Mouse (Mus musculus) heart, postnatal 0 days (tissue): ENCODE measurements at regions not wholly inside any gene's neighbourhood (a gene's known extent, or its start where the extent isn't known, plus 50 kb on each side); places are given as distances from the start of the nearest gene placed in this dataset.

ENCODE experiments used
- ATAC-seq: fragments of 200-750 bp; cut with Nextera tagmentation; 2 replicates; pipeline ENCODE4 v1.8.0; 2017; ENCODE audit warnings: low read depth, moderate number of reproducible peaks, moderate library complexity; ENCODE audit not compliant: insufficient read depth
- DNase-seq: peaks from one replicate; pipeline ENCODE4 v3.0.0-alpha.2; 2016; ENCODE audit warnings: low spot score
- H3K27ac ChIP-seq: fragments of 300-500 bp; sonication (generic); 2 replicates; pipeline ENCODE4 v1.5.1; 2014; ENCODE audit warnings: low read depth, mild to moderate bottlenecking
- H3K27me3 ChIP-seq: fragments of 300-500 bp; sonication (generic); 2 replicates; pipeline ENCODE4 v1.6.1; 2014; ENCODE audit warnings: low read length, mixed read lengths; ENCODE audit not compliant: control insufficient read depth, insufficient read depth
- H3K36me3 ChIP-seq: fragments of 300-500 bp; sonication (generic); replicated peaks from 2 replicates; pipeline ENCODE4 v1.6.1; 2014; ENCODE audit warnings: low read length, mixed read lengths; ENCODE audit not compliant: control insufficient read depth, insufficient read depth
- H3K4me1 ChIP-seq: fragments of 300-500 bp; sonication (generic); 2 replicates; pipeline ENCODE4 v1.6.1; 2014; ENCODE audit warnings: antibody characterized with exemption; ENCODE audit not compliant: control insufficient read depth, insufficient read depth
- H3K4me2 ChIP-seq: fragments of 300-500 bp; sonication (generic); 2 replicates; pipeline ENCODE4 v1.6.1; 2014; ENCODE audit warnings: low read depth, mild to moderate bottlenecking, low read length, moderate library complexity
- H3K4me3 ChIP-seq: fragments of 300-500 bp; sonication (generic); 2 replicates; pipeline ENCODE4 v1.5.1; 2014; ENCODE audit warnings: low read depth, low read length
- H3K9ac ChIP-seq: fragments of 300-500 bp; sonication (generic); replicated peaks from 2 replicates; pipeline ENCODE4 v1.6.1; 2014; ENCODE audit warnings: low read depth, low read length, mixed read lengths
- H3K9me3 ChIP-seq: fragments of 300-500 bp; sonication (generic); replicated peaks from 2 replicates; pipeline ENCODE4 v1.6.1; 2016; ENCODE audit warnings: low read length; ENCODE audit not compliant: control insufficient read depth
- CTCF ChIP-seq: IDR thresholded peaks from 2 replicates; pipeline ENCODE4 v1.5.1; 2016; ENCODE audit warnings: antibody characterized with exemption, control low read depth, low read depth
- EP300 ChIP-seq: IDR thresholded peaks from 2 replicates; pipeline ENCODE4 v1.6.1; 2016; ENCODE audit warnings: antibody characterized with exemption, low read depth
- WGBS: fragments of 180-500 bp; shearing (Covaris S2); extraction: QIAGEN DNeasy Blood & Tissue Kit; methylation state at CpG from one replicate; pipeline ENCODE4 v1.1.7; 2014; 5-methylcytosine and 5-hydroxymethylcytosine counted together

GRCm38 (mm10) chr3:6730066-6730465, 109.8 kb upstream of the 1700008P02Rik start:
- Histone ChIP-seq H3K27me3 (no peaks in the 10 kb centered on the region), H3K9ac (no peak overlapping the region), H3K36me3 (no peaks in the 10 kb centered on the region), H3K4me3 (no peak overlapping the region), H3K27ac (no peak overlapping the region), H3K9me3 (no peaks in the 10 kb centered on the region), H3K4me2 (no peak overlapping the region), H3K4me1 (no peaks in the 10 kb centered on the region)
- TF ChIP-seq CTCF: no peak
- TF ChIP-seq EP300: no peak
- ATAC-seq: no peak
- no peak for DNase-seq

GRCm38 (mm10) chr3:6683679-6684078, 63.4 kb upstream of the 1700008P02Rik start:
- Histone ChIP-seq H3K4me2 (no peak overlapping the region), H3K36me3 (no peaks in the 10 kb centered on the region), H3K9me3 (no peaks in the 10 kb centered on the region), H3K27me3 (no peaks in the 10 kb centered on the region), H3K27ac (no peak overlapping the region), H3K4me1 (no peaks in the 10 kb centered on the region), H3K4me3 (no peak overlapping the region), H3K9ac (no peak overlapping the region)
- WGBS: 33% methylated on average over 2 of the region's 2 CpGs
- DNase-seq: no peak
- no peak for TF ChIP-seq EP300
- no peak for TF ChIP-seq CTCF
- ATAC-seq: no peak

GRCm38 (mm10) chr3:6681411-6681810, 61.2 kb upstream of the 1700008P02Rik start:
- Histone ChIP-seq H3K9me3 (no peaks in the 10 kb centered on the region), H3K4me1 (no peaks in the 10 kb centered on the region), H3K36me3 (no peaks in the 10 kb centered on the region), H3K27me3 (no peaks in the 10 kb centered on the region), H3K9ac (no peak overlapping the region), H3K4me2 (no peak overlapping the region), H3K27ac (no peak overlapping the region), H3K4me3 (no peak overlapping the region)
- ATAC-seq (no peak), DNase-seq (no peak)
- TF ChIP-seq CTCF (no peak), EP300 (no peak)
- 40% methylated on average over 2 of the region's 2 CpGs for WGBS

GRCm38 (mm10) chr3:6676382-6676781, 56.1 kb upstream of the 1700008P02Rik start:
- H3K36me3 ChIP-seq: no peaks in the 10 kb centered on the region
- WGBS: 73% methylated on average over 4 of the region's 4 CpGs
- no peak for TF ChIP-seq EP300
- no peak for TF ChIP-seq CTCF
- DNase-seq (no peak), ATAC-seq (no peak)
- no peaks in the 10 kb centered on the region for H3K27me3 ChIP-seq
- H3K9ac ChIP-seq: no peak overlapping the region
- H3K27ac ChIP-seq: no peak overlapping the region
- no peaks in the 10 kb centered on the region for H3K9me3 ChIP-seq
- H3K4me1 ChIP-seq: no peaks in the 10 kb centered on the region
- no peak overlapping the region for H3K4me3 ChIP-seq
- no peak overlapping the region for H3K4me2 ChIP-seq

GRCm38 (mm10) chr3:6675354-6675753, 55.1 kb upstream of the 1700008P02Rik start:
- no peak for DNase-seq

More at GRCm38 (mm10) chr3:6675354-6675753, 55.1 kb upstream of the 1700008P02Rik start:
- H3K4me3 ChIP-seq: no peak overlapping the region
- no peaks in the 10 kb centered on the region for H3K9me3 ChIP-seq
- 37% methylated on average over 3 of the region's 3 CpGs for WGBS
- H3K9ac ChIP-seq: no peak overlapping the region
- TF ChIP-seq CTCF (no peak), EP300 (no peak)
- no peaks in the 10 kb centered on the region for H3K27me3 ChIP-seq
- no peaks in the 10 kb centered on the region for H3K36me3 ChIP-seq
- H3K27ac ChIP-seq: no peak overlapping the region
- H3K4me1 ChIP-seq: no peaks in the 10 kb centered on the region
- H3K4me2 ChIP-seq: no peak overlapping the region
- ATAC-seq: no peak
